Mouse (Mus musculus) megakaryocyte, embryonic 14.5 days (primary cell): ENCODE results near the gene Abhd2.

Experiments used
- FLI1 ChIP-seq: IDR thresholded peaks from 2 replicates; pipeline ENCODE4 v1.6.1; 2012; ENCODE audit warnings: low read length, inconsistent platforms, mixed read lengths
- GATA1 ChIP-seq: IDR thresholded peaks from 3 replicates; pipeline ENCODE4 v1.6.1; 2012; ENCODE audit warnings: mixed read lengths, low read length, inconsistent platforms, borderline replicate concordance

GRCm38 (mm10) chr7:79302586-79302985, 29.6 kb downstream of the Abhd2 start:
- TF ChIP-seq GATA1: no peak
- no peak for TF ChIP-seq FLI1
